Mouse (Mus musculus): ENCODE data around the gene Wwox. TPM values are rescaled to one million over a fixed set of nuclear protein-coding genes. Genes with fewer than 3 reads are reported as not detected.

Wwox gene
- polyA plus RNA-seq, 1 experiment from 2014 or later, result 16.0 TPM

GRCm38 (mm10) chr8:114977746-114978145 lies 538.3 kb downstream of the Wwox start:
- Histone ChIP-seq H3K27ac (no peak overlapping the region), H3K4me3 (replicated peaks) (no peak overlapping the region), H3K4me2 (no peak overlapping the region), H3K36me3 (no peaks in the 10 kb centered on the region), H3K27me3 (no peaks in the 10 kb centered on the region), H3K9me3 (replicated peaks) (no peaks in the 10 kb centered on the region), H3K9ac (no peak overlapping the region), H3K4me1 (peaks cover 16% of the 10 kb centered on the region; the same call in 1 of the 2 replicates)
- ATAC-seq (replicated peaks; ENCODE audit: low FRiP score), result no peak
- WGBS, result 66% methylated on average over 11 of the region's 11 CpGs

GRCm38 (mm10) chr8:114978206-114978960 lies 538.9 kb downstream of the Wwox start:
- H3K4me2 ChIP-seq, result no peak overlapping the region
- H3K4me3 ChIP-seq (replicated peaks), result no peak overlapping the region
- no peaks in the 10 kb centered on the region for H3K27me3 ChIP-seq
- H3K27ac ChIP-seq, result no peak overlapping the region
- ATAC-seq (replicated peaks; ENCODE audit: low FRiP score), result no peak
- H3K4me1 ChIP-seq, result peaks cover 11% of the 10 kb centered on the region; the same call in 1 of the 2 replicates
- H3K9ac ChIP-seq, result no peak overlapping the region
- no peaks in the 10 kb centered on the region for H3K36me3 ChIP-seq
- no peaks in the 10 kb centered on the region for H3K9me3 ChIP-seq (replicated peaks)
- WGBS, result 66% methylated on average over 15 of the region's 15 CpGs

- no peak for ATAC-seq (replicated peaks; ENCODE audit: low FRiP score)
- H3K4me1 ChIP-seq, result peaks cover 6% of the 10 kb centered on the region; the same call in 1 of the 2 replicates
These were observed 540.2 kb downstream of the Wwox start for GRCm38 (mm10) chr8:114979671-114980070.

GRCm38 (mm10) chr8:114982762-114983161 lies 543.3 kb downstream of the Wwox start:
- no peaks in the 10 kb centered on the region for H3K9me3 ChIP-seq (replicated peaks)
- 90% methylated on average over 11 of the region's 11 CpGs for WGBS
- no peak for ATAC-seq (replicated peaks; ENCODE audit: low FRiP score)
- no peak overlapping the region for H3K4me2 ChIP-seq
- no peak overlapping the region for H3K27ac ChIP-seq
- H3K9ac ChIP-seq, result no peak overlapping the region
- no peaks in the 10 kb centered on the region for H3K36me3 ChIP-seq
- H3K27me3 ChIP-seq, result no peaks in the 10 kb centered on the region
- H3K4me1 ChIP-seq, result peaks cover 6% of the 10 kb centered on the region; the same call in 1 of the 2 replicates
- no peak overlapping the region for H3K4me3 ChIP-seq (replicated peaks)

More at GRCm38 (mm10) chr8:114979671-114980070, 540.2 kb downstream of the Wwox start:
- H3K27me3 ChIP-seq, result no peaks in the 10 kb centered on the region
- H3K27ac ChIP-seq, result no peak overlapping the region
- H3K9me3 ChIP-seq (replicated peaks), result no peaks in the 10 kb centered on the region
- H3K4me2 ChIP-seq, result no peak overlapping the region
- no peak overlapping the region for H3K4me3 ChIP-seq (replicated peaks)
- no peaks in the 10 kb centered on the region for H3K36me3 ChIP-seq
- no peak overlapping the region for H3K9ac ChIP-seq

GRCm38 (mm10) chr8:114984500-114984899 lies 545.0 kb downstream of the Wwox start:
- Histone ChIP-seq H3K4me2 (no peak overlapping the region), H3K4me3 (replicated peaks) (no peak overlapping the region), H3K9me3 (replicated peaks) (no peaks in the 10 kb centered on the region), H3K27ac (no peak overlapping the region), H3K36me3 (no peaks in the 10 kb centered on the region), H3K27me3 (no peaks in the 10 kb centered on the region), H3K9ac (no peak overlapping the region), H3K4me1 (no peaks in the 10 kb centered on the region)
- WGBS, result 71% methylated on average over 8 of the region's 8 CpGs
- ATAC-seq (replicated peaks; ENCODE audit: low FRiP score), result peak; percentile 60; the same call in 1 of the 2 replicates

- ATAC-seq (replicated peaks; ENCODE audit: low FRiP score), result no peak
- H3K9me3 ChIP-seq (replicated peaks), result no peaks in the 10 kb centered on the region
- no peaks in the 10 kb centered on the region for H3K36me3 ChIP-seq
- no peak overlapping the region for H3K27ac ChIP-seq
- H3K4me1 ChIP-seq, result no peaks in the 10 kb centered on the region
- no peak overlapping the region for H3K4me2 ChIP-seq
- WGBS, result 63% methylated on average over 13 of the region's 13 CpGs
- H3K27me3 ChIP-seq, result peaks cover 5% of the 10 kb centered on the region; the same call in 1 of the 2 replicates
- H3K4me3 ChIP-seq (replicated peaks), result no peak overlapping the region
- H3K9ac ChIP-seq, result no peak overlapping the region
These were observed 546.5 kb downstream of the Wwox start for GRCm38 (mm10) chr8:114985996-114986395.

- H3K36me3 ChIP-seq, result no peaks in the 10 kb centered on the region
- H3K4me2 ChIP-seq, result no peak overlapping the region
- no peak for ATAC-seq (replicated peaks; ENCODE audit: low FRiP score)
- H3K4me3 ChIP-seq (replicated peaks), result no peak overlapping the region
- no peaks in the 10 kb centered on the region for H3K9me3 ChIP-seq (replicated peaks)
- WGBS, result 79% methylated on average over 10 of the region's 10 CpGs
- no peak overlapping the region for H3K27ac ChIP-seq
- H3K27me3 ChIP-seq, result peaks cover 5% of the 10 kb centered on the region; the same call in 1 of the 2 replicates
- H3K9ac ChIP-seq, result no peak overlapping the region
- peaks cover 5% of the 10 kb centered on the region for H3K4me1 ChIP-seq
These were observed 547.5 kb downstream of the Wwox start for GRCm38 (mm10) chr8:114986971-114987370.

GRCm38 (mm10) chr8:114990865-114991613 lies 551.6 kb downstream of the Wwox start:
- no peak overlapping the region for H3K4me2 ChIP-seq

GRCm38 (mm10) chr8:115000736-115001135 lies 561.3 kb downstream of the Wwox start:
- no peaks in the 10 kb centered on the region for H3K4me1 ChIP-seq
- H3K4me2 ChIP-seq, result no peak overlapping the region
- 29% methylated on average over 11 of the region's 11 CpGs for WGBS
- no peak for ATAC-seq (replicated peaks; ENCODE audit: low FRiP score)
- no peak overlapping the region for H3K4me3 ChIP-seq (replicated peaks)
- H3K9ac ChIP-seq, result no peak overlapping the region
- no peaks in the 10 kb centered on the region for H3K36me3 ChIP-seq
- no peaks in the 10 kb centered on the region for H3K27me3 ChIP-seq
- H3K27ac ChIP-seq, result no peak overlapping the region
- H3K9me3 ChIP-seq (replicated peaks), result no peaks in the 10 kb centered on the region

More at GRCm38 (mm10) chr8:114990865-114991613, 551.6 kb downstream of the Wwox start:
- WGBS, result 25% methylated on average over 13 of the region's 13 CpGs
- Histone ChIP-seq H3K4me3 (replicated peaks) (no peak overlapping the region), H3K9ac (no peak overlapping the region), H3K4me1 (peaks cover 5% of the 10 kb centered on the region), H3K27me3 (peaks cover 5% of the 10 kb centered on the region; the same call in 1 of the 2 replicates), H3K9me3 (replicated peaks) (no peaks in the 10 kb centered on the region), H3K36me3 (no peaks in the 10 kb centered on the region), H3K27ac (no peak overlapping the region)
- ATAC-seq (replicated peaks; ENCODE audit: low FRiP score), result no peak

- Histone ChIP-seq H3K4me3 (replicated peaks) (no peak overlapping the region), H3K36me3 (no peaks in the 10 kb centered on the region), H3K9me3 (replicated peaks) (no peaks in the 10 kb centered on the region), H3K4me2 (no peak overlapping the region), H3K4me1 (peaks cover 14% of the 10 kb centered on the region), H3K27ac (no peak overlapping the region), H3K27me3 (no peaks in the 10 kb centered on the region), H3K9ac (no peak overlapping the region)
- WGBS, result 85% methylated on average over 3 of the region's 3 CpGs
- no peak for ATAC-seq (replicated peaks; ENCODE audit: low FRiP score)
These were observed 565.6 kb downstream of the Wwox start for GRCm38 (mm10) chr8:115005021-115005420.

- no peak overlapping the region for H3K27ac ChIP-seq
These were observed 567.1 kb downstream of the Wwox start for GRCm38 (mm10) chr8:115006561-115006960.

GRCm38 (mm10) chr8:115007280-115007679 lies 567.8 kb downstream of the Wwox start:
- whole genome bisulfite sequencing, result 60% methylated on average over 7 of the region's 7 CpGs
- Histone ChIP-seq H3K27me3 (0 out of 2 replicates have a peak, but pooled peaks cover 3% of the 10 kb centered on the region), H3K4me3 (replicated peaks) (no peak overlapping the region)

More at GRCm38 (mm10) chr8:115006561-115006960, 567.1 kb downstream of the Wwox start:
- no peaks in the 10 kb centered on the region for H3K27me3 ChIP-seq
- no peak overlapping the region for H3K4me3 ChIP-seq (replicated peaks)
- no peak for ATAC-seq (replicated peaks; ENCODE audit: low FRiP score)
- H3K36me3 ChIP-seq, result no peaks in the 10 kb centered on the region
- no peak overlapping the region for H3K9ac ChIP-seq
- H3K4me2 ChIP-seq, result no peak overlapping the region
- 28% methylated on average over 8 of the region's 8 CpGs for WGBS
- no peaks in the 10 kb centered on the region for H3K9me3 ChIP-seq (replicated peaks)
- peaks cover 23% of the 10 kb centered on the region for H3K4me1 ChIP-seq

More at GRCm38 (mm10) chr8:115007280-115007679, 567.8 kb downstream of the Wwox start:
- H3K9ac ChIP-seq, result no peak overlapping the region
- H3K27ac ChIP-seq, result no peak overlapping the region
- H3K36me3 ChIP-seq, result no peaks in the 10 kb centered on the region
- no peak for ATAC-seq (replicated peaks; ENCODE audit: low FRiP score)
- no peaks in the 10 kb centered on the region for H3K9me3 ChIP-seq (replicated peaks)
- peaks cover 23% of the 10 kb centered on the region for H3K4me1 ChIP-seq
- H3K4me2 ChIP-seq, result no peak overlapping the region
